Mouse (Mus musculus): ENCODE results near the gene Sft2d2.

Sft2d2 gene

GRCm38 (mm10) chr1:165129573-165129972, 64.7 kb downstream of the Sft2d2 start:
- no peak for DNase-seq

All from cerebellum, adult 9-11 months (tissue).